Mouse (Mus musculus): Measurements from ENCODE around the gene Dusp27.

GRCm38 (mm10) chr1:166089337-166089736, 38.4 kb downstream of the Dusp27 start:
- no peak for TF ChIP-seq CTCF (IDR thresholded peaks at IDR 0.05; ENCODE audit: extremely low read depth, insufficient read length, insufficient replicate concordance, low read depth, low read length)
- no peak for TF ChIP-seq POLR2A (IDR thresholded peaks at IDR 0.05; ENCODE audit: low read depth, low read length)

All from small intestine, adult 2 months (tissue).